Mouse (Mus musculus) heart, embryonic 14.5 days (tissue): ENCODE results near the gene Tex264. TPM values are rescaled to one million over a fixed set of nuclear protein-coding genes. Genes with fewer than 3 reads are reported as not detected.

Experiments
- ATAC-seq: fragments of 200-750 bp; cut with Nextera tagmentation; 2 replicates; pipeline ENCODE4 v1.8.0; 2017; ENCODE audit warnings: low read depth, moderate TSS enrichment; ENCODE audit not compliant: insufficient number of reproducible peaks, insufficient read depth, low FRiP score
- H3K27ac ChIP-seq, 2 experiments: fragments of 200-500 bp in 1 of 2; fragments of 300-500 bp in 1 of 2; sonication (generic) in 1 of 2; replicated peaks in 1 of 2; 2 replicates each; pipeline ENCODE4 v1.5.1; 2012 to 2014; ENCODE audit warnings: low read depth in 2 of 2, low read length in 2 of 2, control low read depth in 1 of 2, mild to moderate bottlenecking in 1 of 2, mixed read lengths in 1 of 2; ENCODE audit not compliant: control insufficient read depth in 1 of 2, insufficient read depth in 1 of 2
- H3K27me3 ChIP-seq: fragments of 300-500 bp; sonication (generic); 2 replicates; pipeline ENCODE4 v1.6.1; 2014; ENCODE audit warnings: mild to moderate bottlenecking, low read length, control low read depth; ENCODE audit not compliant: control insufficient read depth, insufficient read depth
- H3K36me3 ChIP-seq: fragments of 300-500 bp; sonication (generic); 2 replicates; pipeline ENCODE4 v1.6.1; 2014; ENCODE audit warnings: mild to moderate bottlenecking, control low read depth, low read length, mixed read lengths; ENCODE audit not compliant: control insufficient read depth, insufficient read depth
- H3K4me1 ChIP-seq, 2 experiments: fragments of 200-500 bp in 1 of 2; fragments of 300-500 bp in 1 of 2; sonication (generic) in 1 of 2; 2 replicates each; pipeline ENCODE4 v1.6.1; 2012 to 2014; ENCODE audit warnings: low read length in 2 of 2, control low read depth in 1 of 2, mixed read lengths in 1 of 2; ENCODE audit not compliant: control insufficient read depth in 2 of 2, insufficient read depth in 2 of 2
- H3K4me2 ChIP-seq: fragments of 300-500 bp; sonication (generic); 2 replicates; pipeline ENCODE4 v1.6.1; 2014; ENCODE audit warnings: mild to moderate bottlenecking, low read length
- H3K4me3 ChIP-seq, 2 experiments: fragments of 200-500 bp in 1 of 2; fragments of 300-500 bp in 1 of 2; sonication (generic) in 1 of 2; 2 replicates each; pipeline ENCODE4 v1.5.1; 2012 to 2014; ENCODE audit warnings: low read length in 2 of 2, mild to moderate bottlenecking in 2 of 2, control low read depth in 1 of 2, low read depth in 1 of 2, moderate library complexity in 1 of 2; ENCODE audit not compliant: control insufficient read depth in 1 of 2, insufficient read depth in 1 of 2
- H3K9ac ChIP-seq: fragments of 300-500 bp; sonication (generic); 2 replicates; pipeline ENCODE4 v1.6.1; 2014; ENCODE audit warnings: mild to moderate bottlenecking, low read length
- H3K9me3 ChIP-seq: fragments of 300-500 bp; sonication (generic); 2 replicates; pipeline ENCODE4 v1.6.1; 2016; ENCODE audit warnings: low read length, control low read depth; ENCODE audit not compliant: control insufficient read depth
- WGBS: fragments of 180-500 bp; shearing (Covaris S2); extraction: QIAGEN DNeasy Blood & Tissue Kit; methylation state at CpG from one replicate; pipeline ENCODE4 v1.1.7; 2014; 5-methylcytosine and 5-hydroxymethylcytosine counted together
- polyA plus RNA-seq: library from polyadenylated mRNA; unstranded; fragments of >200 nt; fragmentation: Nextera tagmentation; extraction: Ambion mirVana; gene quantifications from 2 replicates; pipeline ENCODE4 v1.2.1, GENCODE M21; 2014

Tex264 gene
- polyA plus RNA-seq, 1 experiment from 2014 or later: 36.4 TPM

DNA sequence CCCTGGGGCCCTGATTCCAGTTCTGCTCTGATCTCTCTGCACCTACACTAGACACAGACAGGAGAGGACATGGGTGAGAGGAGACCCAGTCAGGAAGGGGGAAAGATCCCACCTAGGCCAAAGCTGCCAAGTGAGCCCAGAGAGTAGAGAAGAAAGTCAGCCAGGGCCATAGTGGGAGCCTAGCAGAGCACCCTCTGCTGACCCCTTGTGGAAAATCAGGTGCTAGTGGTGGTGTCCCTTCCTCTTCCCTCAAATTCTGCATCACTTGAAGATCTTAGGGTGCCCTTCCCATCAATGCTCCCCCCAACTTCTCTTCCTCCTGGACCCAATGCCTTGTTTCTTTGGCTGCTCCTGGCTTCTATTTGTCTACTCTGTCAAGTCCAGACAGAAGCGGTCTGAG lies 33.0 kb downstream of the Tex264 start:
- WGBS: 85% methylated on average over 1 of the region's 1 CpGs

DNA sequence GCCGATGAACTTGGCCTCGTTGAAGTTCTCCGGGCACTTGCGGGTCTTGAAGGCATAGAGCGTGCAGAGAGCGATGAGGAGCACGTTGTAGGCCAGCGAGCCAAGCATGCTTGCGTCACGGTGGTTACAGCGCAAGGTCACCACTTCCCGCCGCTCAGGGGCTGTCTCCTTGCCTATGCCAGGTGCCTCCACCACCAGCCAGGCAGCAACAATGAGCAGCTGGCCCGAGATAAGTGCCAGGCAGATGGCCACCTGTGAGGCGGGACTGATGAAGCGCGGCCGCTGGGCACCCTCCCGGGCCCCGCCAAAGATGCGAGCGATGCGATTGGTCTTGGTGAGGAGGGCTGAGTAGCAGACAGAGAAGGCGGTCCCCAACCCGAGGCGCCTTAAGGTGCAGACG lies 38.5 kb downstream of the Tex264 start:
- H3K4me3 ChIP-seq: no peak overlapping the region
- peaks cover 18% of the 10 kb centered on the region for H3K27me3 ChIP-seq
- no peak overlapping the region for H3K4me2 ChIP-seq
- no peaks in the 10 kb centered on the region for H3K4me1 ChIP-seq
- H3K9ac ChIP-seq: no peak overlapping the region
- H3K9me3 ChIP-seq: no peaks in the 10 kb centered on the region
- WGBS: 58% methylated on average over 27 of the region's 27 CpGs
- H3K27ac ChIP-seq: no peak overlapping the region
- H3K36me3 ChIP-seq: no peaks in the 10 kb centered on the region
- ATAC-seq: no peak

More for the DNA sequence above, 33.0 kb downstream of the Tex264 start:
- Histone ChIP-seq H3K4me1 (peaks cover 0 to 6% of the 10 kb centered on the region in 2 experiments; a peak in 3 of 4 replicates), H3K4me2 (no peak overlapping the region), H3K27me3 (peaks cover 49% of the 10 kb centered on the region), H3K27ac (no peak overlapping the region), H3K4me3 (no peak overlapping the region), H3K9me3 (no peaks in the 10 kb centered on the region), H3K36me3 (no peaks in the 10 kb centered on the region), H3K9ac (no peak overlapping the region)
- no peak for ATAC-seq

DNA sequence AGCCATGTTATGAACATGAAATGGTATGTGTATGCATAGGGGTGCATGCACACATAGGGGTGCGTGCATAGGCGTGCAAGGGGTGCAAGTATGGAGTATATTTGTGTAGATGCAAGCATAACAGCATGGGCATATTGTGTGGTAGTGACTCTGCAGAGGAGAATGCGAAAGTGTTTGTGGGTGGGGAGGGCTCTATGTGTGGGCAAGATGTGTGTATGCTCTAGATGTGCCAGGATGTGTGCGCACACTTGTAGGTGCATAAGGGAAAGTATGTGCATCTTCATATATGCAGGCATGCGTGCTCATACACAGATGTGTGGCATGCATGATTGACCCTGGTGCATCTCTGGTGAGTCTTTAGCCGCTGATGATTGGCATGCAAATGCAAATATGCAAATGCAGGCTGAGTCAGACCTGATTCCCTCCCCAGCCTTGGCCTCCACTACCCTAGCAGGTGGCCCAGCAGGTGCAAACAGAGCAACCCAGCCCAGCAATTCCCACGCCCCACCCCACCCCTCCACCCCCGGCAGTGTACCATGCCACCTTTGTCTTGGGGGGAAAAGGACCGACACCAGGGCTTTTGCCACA lies 39.9 kb downstream of the Tex264 start:
- no peaks in the 10 kb centered on the region for H3K9me3 ChIP-seq
- no peak overlapping the region for H3K4me3 ChIP-seq
- H3K9ac ChIP-seq: no peak overlapping the region
- H3K36me3 ChIP-seq: no peaks in the 10 kb centered on the region
- no peak for ATAC-seq
- H3K27me3 ChIP-seq: peaks cover 15% of the 10 kb centered on the region
- 75% methylated on average over 9 of the region's 9 CpGs for WGBS
- H3K4me2 ChIP-seq: no peak overlapping the region
- no peak overlapping the region for H3K27ac ChIP-seq
- H3K4me1 ChIP-seq: no peaks in the 10 kb centered on the region

DNA sequence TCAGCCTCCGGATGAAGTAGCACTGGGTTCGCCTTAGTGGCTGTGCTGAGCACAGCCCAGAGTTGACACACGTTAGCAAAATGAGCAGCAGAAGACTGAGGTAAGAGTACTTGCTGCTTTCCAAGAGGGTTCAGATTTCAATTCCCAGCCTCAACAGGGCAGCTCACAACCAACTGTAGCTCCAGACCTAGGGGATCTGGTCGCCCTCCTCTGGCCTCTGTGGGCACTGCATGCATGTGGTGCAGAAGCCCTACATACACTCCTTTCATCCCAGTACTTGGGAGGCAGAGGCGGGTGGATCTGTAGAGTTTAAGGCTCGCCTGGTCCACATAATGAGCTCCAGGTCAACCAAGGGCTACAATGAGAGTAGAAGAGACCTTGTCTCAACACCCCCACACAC lies 41.9 kb downstream of the Tex264 start:
- WGBS: 61% methylated on average over 6 of the region's 6 CpGs
- Histone ChIP-seq H3K4me2 (no peak overlapping the region), H3K9ac (no peak overlapping the region), H3K27ac (no peak overlapping the region), H3K4me1 (no peaks in the 10 kb centered on the region), H3K9me3 (no peaks in the 10 kb centered on the region), H3K36me3 (no peaks in the 10 kb centered on the region), H3K27me3 (peaks cover 19% of the 10 kb centered on the region), H3K4me3 (no peak overlapping the region)
- ATAC-seq: no peak

DNA sequence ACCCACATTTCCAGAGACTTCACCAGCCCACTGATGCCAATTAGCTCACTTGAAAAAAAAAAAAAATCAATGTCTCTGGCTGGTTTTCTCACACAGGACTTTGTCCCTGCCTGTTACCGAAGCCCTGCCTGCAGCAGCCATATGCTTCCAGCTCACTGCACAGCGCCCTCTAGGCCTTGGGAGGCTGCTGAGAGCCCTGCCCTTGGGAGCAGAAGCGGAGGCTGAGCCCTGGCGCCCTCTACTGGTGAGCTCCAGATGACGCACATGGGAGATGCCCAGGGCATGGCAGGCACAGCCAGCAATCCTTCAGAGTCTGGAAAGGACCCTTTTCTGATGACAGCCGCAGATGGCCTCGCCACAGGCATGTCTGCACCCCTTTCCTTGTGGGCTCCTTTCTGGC lies 42.6 kb downstream of the Tex264 start:
- no peak overlapping the region for H3K4me3 ChIP-seq
- H3K9me3 ChIP-seq: no peaks in the 10 kb centered on the region
- no peak for ATAC-seq
- H3K4me1 ChIP-seq: no peaks in the 10 kb centered on the region
- 34% methylated on average over 7 of the region's 7 CpGs for WGBS
- no peak overlapping the region for H3K27ac ChIP-seq
- no peak overlapping the region for H3K9ac ChIP-seq
- no peaks in the 10 kb centered on the region for H3K36me3 ChIP-seq
- H3K4me2 ChIP-seq: no peak overlapping the region
- H3K27me3 ChIP-seq: peaks cover 16% of the 10 kb centered on the region

DNA sequence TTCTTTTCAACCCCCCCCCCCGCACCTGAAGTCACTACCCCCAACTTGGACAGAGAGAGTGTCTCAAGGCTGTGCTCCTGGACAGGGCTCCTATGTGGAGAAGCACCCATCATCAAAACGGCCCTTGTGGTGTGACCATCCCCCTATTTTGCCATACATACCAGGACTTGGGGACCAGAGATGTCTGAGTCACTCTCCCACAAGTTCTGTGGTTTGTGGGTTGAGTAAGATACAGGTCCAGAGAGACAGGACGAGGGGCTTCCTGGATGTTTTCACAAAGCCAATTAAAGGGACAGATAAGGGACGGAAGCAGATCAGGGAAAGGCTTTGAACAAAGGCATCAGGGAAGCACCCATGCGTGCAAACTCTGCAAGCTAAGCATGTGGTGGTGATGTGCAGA lies 44.4 kb downstream of the Tex264 start:
- Histone ChIP-seq H3K4me2 (no peak overlapping the region), H3K9ac (no peak overlapping the region), H3K27me3 (0 out of 2 replicates have a peak, but pooled peaks cover 5% of the 10 kb centered on the region), H3K9me3 (no peaks in the 10 kb centered on the region), H3K27ac (no peak overlapping the region), H3K4me3 (no peak overlapping the region), H3K4me1 (no peaks in the 10 kb centered on the region), H3K36me3 (no peaks in the 10 kb centered on the region)
- 26% methylated on average over 5 of the region's 5 CpGs for WGBS
- ATAC-seq: no peak

DNA sequence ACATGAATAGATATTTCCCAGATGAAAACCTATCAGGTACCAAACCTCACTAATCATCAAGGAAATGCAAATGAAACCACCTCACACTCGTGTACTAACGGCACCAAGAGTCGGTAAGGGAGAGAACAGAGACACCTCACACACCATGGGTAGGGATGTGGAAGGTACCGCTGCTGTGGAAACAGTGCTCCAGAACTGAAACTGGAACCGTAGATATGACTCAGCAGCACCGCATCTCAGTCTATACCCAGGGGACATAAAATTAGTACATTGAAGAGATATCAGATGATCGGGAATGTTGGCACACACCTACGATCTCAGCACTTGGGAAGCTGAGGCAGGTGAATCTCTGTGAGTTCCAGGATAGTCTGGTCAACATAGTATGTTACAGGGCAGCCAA lies 47.6 kb downstream of the Tex264 start:
- H3K4me1 ChIP-seq: no peaks in the 10 kb centered on the region
- H3K36me3 ChIP-seq: no peaks in the 10 kb centered on the region
- H3K9me3 ChIP-seq: no peaks in the 10 kb centered on the region
- ATAC-seq: no peak
- H3K4me2 ChIP-seq: no peak overlapping the region
- H3K27me3 ChIP-seq: 0 out of 2 replicates have a peak, but pooled peaks cover 5% of the 10 kb centered on the region
- H3K4me3 ChIP-seq: no peak overlapping the region
- no peak overlapping the region for H3K9ac ChIP-seq
- no peak overlapping the region for H3K27ac ChIP-seq
- 81% methylated on average over 8 of the region's 8 CpGs for WGBS

DNA sequence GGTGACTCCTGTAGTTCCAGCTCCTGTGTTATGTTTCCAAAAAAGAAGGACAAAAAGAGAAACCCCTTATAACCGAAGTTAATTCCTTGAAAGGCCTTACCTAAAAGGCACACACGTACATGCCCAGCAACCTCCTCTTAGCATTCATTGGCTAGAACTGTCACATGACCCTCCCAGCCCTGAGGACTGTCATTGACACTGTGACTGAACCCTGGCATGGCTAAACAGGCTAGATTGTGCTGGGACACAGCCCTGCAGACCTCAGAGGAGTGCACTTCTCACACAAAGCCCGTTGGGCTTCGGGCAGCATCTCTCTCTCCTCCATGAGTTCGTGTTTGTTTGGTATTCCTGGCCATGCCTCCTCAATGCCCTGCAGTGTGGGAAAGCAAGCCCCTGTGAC lies 53.5 kb downstream of the Tex264 start:
- no peaks in the 10 kb centered on the region for H3K4me1 ChIP-seq
- H3K4me2 ChIP-seq: no peak overlapping the region
- H3K36me3 ChIP-seq: no peaks in the 10 kb centered on the region
- H3K4me3 ChIP-seq: no peak overlapping the region
- no peaks in the 10 kb centered on the region for H3K27me3 ChIP-seq
- no peak overlapping the region for H3K27ac ChIP-seq
- 61% methylated on average over 5 of the region's 5 CpGs for WGBS
- no peak overlapping the region for H3K9ac ChIP-seq
- ATAC-seq: no peak
- no peaks in the 10 kb centered on the region for H3K9me3 ChIP-seq
